Mouse (Mus musculus): ENCODE data around the gene D5Ertd579e.
A peak's percentile ranks its signal among the peaks of the same experiment; 100 is the strongest.

The D5Ertd579e gene

DNA sequence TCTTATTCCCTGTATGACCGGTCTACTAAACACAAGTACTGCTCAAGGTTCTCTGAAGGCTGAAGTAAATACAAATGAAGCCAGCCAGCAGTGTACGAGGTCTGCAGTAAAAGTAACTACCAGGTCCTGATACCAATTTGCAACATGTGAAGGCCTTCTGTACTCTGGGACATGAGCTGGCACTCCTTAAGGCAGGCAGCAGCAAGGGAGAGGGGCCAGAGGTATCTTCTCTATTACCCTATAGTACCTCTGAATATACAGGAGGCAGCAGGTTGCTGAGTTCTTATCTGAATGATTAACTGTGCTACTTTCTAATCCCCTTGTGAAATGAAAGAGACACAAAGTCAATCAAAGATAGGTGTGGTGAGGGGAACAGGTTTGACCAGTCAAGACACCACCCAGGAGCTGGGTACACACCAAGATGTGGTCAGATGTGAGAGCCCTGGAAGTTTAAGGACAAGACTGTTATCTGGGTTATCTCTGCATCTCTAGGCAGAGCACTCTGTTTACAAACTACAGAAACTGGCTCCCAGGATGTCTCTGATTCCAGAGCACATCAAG is 86.8 kb downstream of the D5Ertd579e start:
- no peak for DNase-seq (ENCODE audit: low spot score)

GRCm38 (mm10) chr5:36603031-36603430 is 92.8 kb downstream of the D5Ertd579e start:
- peak; percentile 28 for DNase-seq (ENCODE audit: low spot score)

DNA sequence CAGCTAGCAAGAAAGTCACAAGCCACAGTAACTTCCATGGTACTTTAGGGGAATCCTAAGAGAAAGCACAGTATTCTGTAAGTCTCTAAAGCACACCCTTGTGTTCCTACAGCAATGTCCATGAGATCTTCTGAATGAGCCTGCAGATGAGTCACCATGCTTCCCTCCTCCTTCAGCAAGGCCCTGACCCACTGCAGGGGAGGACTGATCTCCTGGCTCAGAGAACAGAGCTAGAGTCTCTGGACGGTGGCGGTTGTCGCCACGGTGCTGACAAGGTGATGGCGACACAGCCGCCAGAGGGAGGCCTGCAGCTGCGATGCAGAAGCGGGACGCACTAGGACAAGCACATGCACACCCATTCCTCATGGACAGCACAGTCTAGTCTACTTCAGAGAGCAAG is 93.8 kb downstream of the D5Ertd579e start:
- DNase-seq (ENCODE audit: low spot score): no peak

DNA sequence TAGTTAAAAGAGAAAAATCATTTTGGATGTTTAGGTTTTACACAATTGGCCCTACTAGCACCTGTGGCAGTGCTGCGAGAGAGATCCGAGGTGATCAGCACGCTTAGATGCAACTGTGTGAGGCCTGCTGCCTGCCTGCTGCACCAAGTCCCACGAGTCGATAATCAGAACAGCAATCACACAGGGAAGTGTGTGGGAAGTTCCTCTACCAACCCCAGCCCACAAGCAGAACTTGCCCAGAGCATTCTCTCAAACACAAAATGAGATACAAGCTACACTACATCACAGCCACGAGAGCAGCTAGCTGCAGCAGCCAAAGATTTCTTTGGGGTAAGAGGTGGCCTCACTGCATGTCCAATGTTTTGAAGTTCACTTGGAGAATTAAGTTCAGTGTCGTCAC is 94.3 kb downstream of the D5Ertd579e start:
- DNase-seq (ENCODE audit: low spot score): no peak

DNA sequence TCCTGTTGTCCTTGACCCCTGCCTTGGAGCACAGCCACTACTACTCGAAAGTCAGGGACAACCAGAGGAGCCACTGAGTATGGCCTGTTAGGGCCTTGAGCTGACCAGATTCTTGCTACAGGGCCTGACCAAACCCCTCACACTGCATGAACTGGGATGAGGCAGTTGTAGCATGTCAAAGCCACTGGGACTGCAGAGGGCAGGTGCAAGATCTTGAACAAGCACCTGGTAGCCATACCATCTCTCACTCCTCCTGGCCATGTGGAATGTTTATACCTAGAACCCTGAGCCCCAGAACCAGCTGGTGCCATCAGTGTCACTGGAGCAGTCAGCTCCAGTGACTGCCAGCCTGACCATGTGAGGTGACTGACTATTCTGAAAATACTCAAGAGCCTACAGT is 96.9 kb downstream of the D5Ertd579e start:
- DNase-seq (ENCODE audit: low spot score): no peak

DNA sequence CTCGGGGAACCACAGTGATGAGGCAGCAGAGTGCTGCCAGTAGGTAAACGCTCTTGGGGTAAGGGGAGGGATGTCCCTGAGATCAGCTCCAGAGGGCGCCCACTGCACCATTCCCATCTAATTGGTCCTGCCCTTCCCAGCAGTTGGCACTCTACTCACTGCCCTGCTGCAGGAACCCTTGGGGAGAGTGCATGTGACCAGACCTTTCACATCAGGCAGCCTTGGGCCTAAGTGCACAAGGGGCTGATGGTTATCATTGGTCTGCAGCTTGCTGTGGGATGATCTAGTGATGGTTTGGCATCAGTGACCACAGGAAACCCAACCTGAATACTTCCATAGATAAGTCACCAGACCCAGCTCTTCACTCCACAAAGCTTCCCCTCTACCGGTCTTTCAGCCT is 98.2 kb downstream of the D5Ertd579e start:
- DNase-seq (ENCODE audit: low spot score): peak; percentile 37

GRCm38 (mm10) chr5:36596225-36596624 is 99.6 kb downstream of the D5Ertd579e start:
- no peak for DNase-seq (ENCODE audit: low spot score)

- no peak for DNase-seq (ENCODE audit: low spot score)
Measured at GRCm38 (mm10) chr5:36595115-36595514, 100.7 kb downstream of the D5Ertd579e start.

DNA sequence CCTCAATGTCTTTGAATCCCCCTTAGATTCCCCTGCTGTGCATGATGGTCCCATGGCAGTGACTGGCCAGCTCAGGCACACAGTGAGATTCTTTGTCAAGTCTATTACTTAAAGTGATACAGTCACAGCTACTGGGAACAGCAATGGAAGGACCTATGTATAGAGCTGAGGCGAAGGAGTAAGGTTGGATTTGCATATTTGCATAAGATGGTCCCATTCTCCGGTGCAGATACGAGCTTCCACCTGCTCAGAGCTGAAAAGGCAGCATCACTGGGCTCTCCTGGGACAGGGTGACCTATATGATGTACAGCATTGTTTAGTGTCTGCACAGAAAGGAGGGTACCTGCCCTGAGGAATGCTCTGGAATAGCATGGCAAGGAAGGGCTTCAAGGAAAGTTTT is 101.5 kb downstream of the D5Ertd579e start:
- DNase-seq (ENCODE audit: low spot score): no peak

DNA sequence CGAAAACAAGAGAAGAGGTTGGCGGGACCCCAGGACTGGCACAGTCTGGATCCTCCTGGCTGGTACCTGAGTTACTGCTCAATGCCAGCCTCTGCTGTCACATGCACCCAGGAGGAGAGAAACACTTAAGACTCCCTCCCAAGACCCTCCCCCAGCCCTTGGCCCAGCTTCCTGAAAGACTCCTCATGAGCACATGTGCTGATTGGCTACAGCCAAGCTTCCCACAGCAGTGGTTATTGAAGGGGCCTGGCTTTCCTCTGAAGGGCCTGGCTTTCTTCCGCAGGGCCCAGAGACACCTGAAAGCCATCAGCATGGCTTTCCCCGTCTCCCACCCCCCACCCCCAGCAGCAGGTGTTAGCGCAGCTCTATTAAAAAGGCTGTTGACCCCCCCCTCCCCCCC is 102.6 kb downstream of the D5Ertd579e start, which contains the start of gene Tbc1d14:
Gene Tbc1d14, minus strand, starts transcription at position 101 of the 400 bp plus-strand sequence.
- no peak for DNase-seq (ENCODE audit: low spot score)

GRCm38 (mm10) chr5:36590499-36590920 is 105.3 kb downstream of the D5Ertd579e start:
- no peak for DNase-seq (ENCODE audit: low spot score)

- no peak for DNase-seq (ENCODE audit: low spot score)
Measured at GRCm38 (mm10) chr5:36584299-36584698, 111.5 kb downstream of the D5Ertd579e start.

GRCm38 (mm10) chr5:36581924-36582642 is 113.7 kb downstream of the D5Ertd579e start:
- peak; percentile 100 for DNase-seq (ENCODE audit: low spot score)

GRCm38 (mm10) chr5:36581259-36581923 is 114.4 kb downstream of the D5Ertd579e start:
- DNase-seq (ENCODE audit: low spot score): no peak

DNA sequence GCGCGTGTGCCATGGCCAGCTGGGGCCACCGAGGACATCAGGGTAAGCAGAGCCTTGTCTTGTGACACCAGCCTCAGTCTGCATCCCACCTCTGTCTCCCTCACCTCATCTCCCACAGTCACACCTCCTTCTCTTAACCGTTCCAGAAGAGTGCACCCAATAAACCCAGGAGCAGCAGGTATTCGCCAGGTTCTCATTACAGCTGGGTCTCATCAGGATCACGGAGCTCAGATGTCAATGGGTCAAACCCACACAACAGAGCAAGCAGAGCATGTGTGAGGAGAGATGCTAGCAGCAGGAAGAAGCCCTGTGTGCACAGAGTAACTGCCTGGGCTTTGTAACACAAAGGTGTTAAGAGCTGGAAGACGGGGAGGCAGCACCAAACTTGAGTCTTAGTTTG is 115.9 kb downstream of the D5Ertd579e start:
- DNase-seq (ENCODE audit: low spot score): no peak

- DNase-seq (ENCODE audit: low spot score): no peak
Measured at GRCm38 (mm10) chr5:36578982-36579381, 116.8 kb downstream of the D5Ertd579e start.

GRCm38 (mm10) chr5:36576457-36576856 is 119.4 kb downstream of the D5Ertd579e start:
- no peak for DNase-seq (ENCODE audit: low spot score)

GRCm38 (mm10) chr5:36575745-36576144 is 120.1 kb downstream of the D5Ertd579e start:
- no peak for DNase-seq (ENCODE audit: low spot score)

DNA sequence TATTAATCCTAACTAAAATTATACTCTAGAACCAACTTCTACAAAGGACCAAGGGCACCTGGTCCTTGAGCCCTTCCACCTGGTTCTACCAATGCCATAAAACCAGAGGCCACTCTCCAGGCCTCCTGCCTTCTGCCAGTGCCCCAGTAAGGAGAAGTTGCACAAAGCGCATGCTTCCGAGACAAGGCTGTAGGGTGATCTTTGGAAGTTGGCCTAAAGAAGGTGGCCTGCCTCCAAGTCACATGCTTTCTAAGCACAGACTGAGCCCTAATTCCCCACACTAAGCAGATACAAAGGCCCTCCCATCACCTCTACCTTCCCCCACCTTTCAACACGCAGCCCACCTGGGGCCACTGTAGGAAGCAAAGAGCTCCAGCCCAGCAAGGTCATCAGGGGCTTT is 120.6 kb downstream of the D5Ertd579e start:
- no peak for DNase-seq (ENCODE audit: low spot score)

DNA sequence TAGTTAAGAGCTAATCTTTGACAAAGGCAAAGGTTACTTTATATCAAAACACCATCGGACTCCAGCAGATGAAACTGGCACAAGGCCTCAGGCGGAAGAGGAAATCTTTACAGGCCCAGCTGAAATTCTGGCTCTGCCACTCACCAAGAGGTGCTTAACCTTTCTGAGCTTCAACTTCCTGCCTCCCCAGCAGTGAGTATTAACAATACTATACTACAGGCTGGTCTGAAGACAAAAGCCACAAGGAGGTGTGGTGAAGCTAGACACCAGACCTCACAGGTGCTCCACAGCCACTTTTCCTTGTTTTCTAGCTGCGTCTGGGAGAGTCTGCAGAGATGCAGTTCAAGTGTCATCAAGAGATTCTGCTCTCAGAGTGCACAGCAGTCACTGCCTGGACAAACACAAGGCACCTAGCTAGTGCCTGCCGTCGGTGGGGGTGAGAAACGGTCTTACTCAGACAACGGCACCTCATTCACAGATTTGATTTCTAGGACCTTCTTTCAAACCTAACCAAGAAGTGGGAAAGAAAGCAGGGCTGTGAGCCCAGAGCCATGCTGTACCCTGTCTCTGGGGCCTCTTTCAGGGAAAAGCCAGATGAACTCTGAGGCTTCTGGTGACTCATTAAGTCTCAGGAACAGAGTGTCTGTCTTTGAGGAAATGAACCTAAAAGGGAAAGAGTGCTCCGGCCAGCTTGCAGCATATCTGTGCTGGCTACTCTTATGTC is 121.5 kb downstream of the D5Ertd579e start:
- DNase-seq (ENCODE audit: low spot score): no peak

- DNase-seq (ENCODE audit: low spot score): no peak
Measured at GRCm38 (mm10) chr5:36573354-36573753, 122.5 kb downstream of the D5Ertd579e start.

DNA sequence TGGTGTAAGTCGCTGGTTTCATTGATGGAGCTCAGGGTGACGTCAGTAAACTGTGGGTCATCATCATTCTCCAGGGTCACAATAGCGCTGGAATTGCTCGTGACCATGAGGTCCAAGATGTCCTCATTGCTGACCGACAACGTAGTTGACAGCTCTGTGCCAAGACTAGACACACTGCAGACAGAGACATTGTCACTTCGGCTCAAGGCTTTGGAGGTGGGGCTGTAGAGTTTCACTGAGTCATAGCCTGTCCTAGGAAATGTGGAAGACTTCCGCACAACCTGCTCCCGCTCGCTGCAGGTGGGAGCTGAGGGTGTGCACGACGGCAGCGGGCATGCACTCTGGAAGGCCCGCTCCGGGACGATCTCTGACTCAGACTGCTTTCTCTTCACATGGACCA is 124.5 kb downstream of the D5Ertd579e start:
- DNase-seq (ENCODE audit: low spot score): no peak

Measured in embryo, embryonic 10 days (tissue).